13 mouse cellular contexts compared by ENCODE assay signal in the genomic region with DNA sequence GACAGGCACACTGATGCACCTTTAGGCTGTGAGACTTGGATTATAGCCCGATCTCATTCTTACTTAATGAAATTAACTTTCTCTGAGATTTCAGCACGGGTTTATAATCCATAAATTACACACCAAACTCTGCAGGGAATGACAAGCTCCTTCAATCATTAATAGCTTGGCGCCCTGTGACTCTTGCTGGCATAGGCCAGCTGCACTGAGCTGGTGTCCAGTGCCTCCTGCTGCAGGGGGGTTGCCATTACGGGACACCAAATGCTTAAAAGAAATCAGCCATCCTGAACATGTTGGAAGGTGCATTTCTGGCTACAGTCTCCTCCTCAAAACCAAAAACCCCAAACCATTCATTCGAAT.
DNase-seq lines count a peak whose midpoint lies in the region; ATAC-seq lines count a peak whose summit lies in the region.
"Had no signal": no experiment of that assay in that cellular context is flagged by ENCODE, and none has a peak within 500 bp of the region (broad histone marks: within the 10 kb centered on the region; RNA-seq: fewer than 3 reads in every experiment).

No protein-coding gene starts in this region.

- no peak overlapping the region for H3K4me3 ChIP-seq in forebrain, embryonic 10.5 days
- no peak overlapping the region for H3K4me3 ChIP-seq in forebrain, embryonic 14.5 days (ENCODE audit: low read depth, low read length)
- H3K4me3 ChIP-seq in midbrain, embryonic 10.5 days, result no peak overlapping the region
- no peak overlapping the region for H3K4me3 ChIP-seq in midbrain, embryonic 15.5 days
- H3K4me3 ChIP-seq in heart, embryonic 10.5 days, result no peak overlapping the region
- H3K4me3 ChIP-seq: embryonic facial prominence, embryonic 13.5 days had no signal

- no peak for ATAC-seq in forebrain, embryonic 14.5 days
- no peak for ATAC-seq in midbrain, embryonic 15.5 days (replicated peaks)
- ATAC-seq: liver, postnatal 0 days had no signal

- H3K9me3 ChIP-seq in forebrain, embryonic 10.5 days, result no peaks in the 10 kb centered on the region
- H3K9me3 ChIP-seq in forebrain, embryonic 14.5 days (replicated peaks; ENCODE audit: control insufficient read depth, low read length), result no peaks in the 10 kb centered on the region
- H3K9me3 ChIP-seq in midbrain, embryonic 10.5 days (replicated peaks), result no peaks in the 10 kb centered on the region
- H3K9me3 ChIP-seq in midbrain, embryonic 15.5 days, result no peaks in the 10 kb centered on the region
- no peaks in the 10 kb centered on the region for H3K9me3 ChIP-seq in heart, embryonic 10.5 days
- H3K9me3 ChIP-seq: embryonic facial prominence, embryonic 13.5 days had no signal

- H3K36me3 ChIP-seq in forebrain, embryonic 10.5 days (replicated peaks), result peaks cover 33% of the 10 kb centered on the region
- peaks cover 3% of the 10 kb centered on the region; the same call in 1 of the 2 replicates for H3K36me3 ChIP-seq in forebrain, embryonic 14.5 days (ENCODE audit: control insufficient read depth, insufficient read depth, low read length)
- peaks cover 39% of the 10 kb centered on the region for H3K36me3 ChIP-seq in midbrain, embryonic 10.5 days
- H3K36me3 ChIP-seq in midbrain, embryonic 15.5 days (replicated peaks), result no peaks in the 10 kb centered on the region
- peaks cover 23% of the 10 kb centered on the region for H3K36me3 ChIP-seq in heart, embryonic 10.5 days

- no peak overlapping the region for H3K4me2 ChIP-seq in forebrain, embryonic 14.5 days (ENCODE audit: low read length)
- H3K4me2 ChIP-seq in midbrain, embryonic 15.5 days, result no peak overlapping the region
- H3K4me2 ChIP-seq: embryonic facial prominence, embryonic 13.5 days had no signal

- no peak for DNase-seq in forebrain, embryonic 10.5 days (ENCODE audit: extremely low spot score, low spot score)
- DNase-seq in forebrain, embryonic 14.5 days (ENCODE audit: low spot score), result no peak
- no peak for DNase-seq in midbrain, embryonic 10.5 days (ENCODE audit: low spot score)
- DNase-seq in kidney, adult 9 months, result peak; percentile 82
- no peak for DNase-seq in ovary, adult 18-20 months (ENCODE audit: low spot score)
- no peak for DNase-seq in spleen, postnatal 10 days (ENCODE audit: low spot score in 2 of 2)
- no peak for DNase-seq in heart, embryonic 10.5 days (ENCODE audit: low spot score)
- DNase-seq: heart, adult 11 months; heart, postnatal 4 days; liver, postnatal 0 days; right cerebral cortex, postnatal 4 days had no signal

- no peak overlapping the region for H3K9ac ChIP-seq in forebrain, embryonic 14.5 days (ENCODE audit: low read length)
- no peak overlapping the region for H3K9ac ChIP-seq in midbrain, embryonic 15.5 days
- H3K9ac ChIP-seq: embryonic facial prominence, embryonic 13.5 days; liver, postnatal 0 days had no signal

- WGBS in forebrain, embryonic 10.5 days, result 87% methylated on average over 5 of the region's 5 CpGs
- WGBS in forebrain, embryonic 14.5 days, result 79% methylated on average over 5 of the region's 5 CpGs
- 90% methylated on average over 5 of the region's 5 CpGs for WGBS in midbrain, embryonic 10.5 days
- 64% methylated on average over 5 of the region's 5 CpGs for WGBS in midbrain, embryonic 15.5 days
- WGBS in heart, embryonic 10.5 days, result 85% methylated on average over 5 of the region's 5 CpGs

- H3K27me3 ChIP-seq in forebrain, embryonic 10.5 days (ENCODE audit: poor library complexity, severe bottlenecking), result no peaks in the 10 kb centered on the region
- H3K27me3 ChIP-seq in forebrain, embryonic 14.5 days (replicated peaks; ENCODE audit: control insufficient read depth, insufficient read depth, low read length), result no peaks in the 10 kb centered on the region
- H3K27me3 ChIP-seq in midbrain, embryonic 10.5 days (ENCODE audit: low read depth, poor library complexity, severe bottlenecking), result no peaks in the 10 kb centered on the region
- H3K27me3 ChIP-seq in midbrain, embryonic 15.5 days (replicated peaks), result no peaks in the 10 kb centered on the region
- no peaks in the 10 kb centered on the region for H3K27me3 ChIP-seq in heart, embryonic 10.5 days (ENCODE audit: insufficient read depth, poor library complexity, severe bottlenecking)
- H3K27me3 ChIP-seq: embryonic facial prominence, embryonic 13.5 days had no signal

- peak overlapping the region; percentile 58; the same call in 1 of the 2 replicates for H3K27ac ChIP-seq in forebrain, embryonic 10.5 days
- H3K27ac ChIP-seq in forebrain, embryonic 14.5 days (ENCODE audit: low read depth, low read length), result no peak overlapping the region
- H3K27ac ChIP-seq in midbrain, embryonic 10.5 days (replicated peaks), result peak overlapping the region; percentile 33; the same call in 1 of the 2 replicates
- no peak overlapping the region for H3K27ac ChIP-seq in midbrain, embryonic 15.5 days
- no peak overlapping the region for H3K27ac ChIP-seq in heart, embryonic 10.5 days
- H3K27ac ChIP-seq: embryonic facial prominence, embryonic 13.5 days had no signal

- peaks cover 28% of the 10 kb centered on the region for H3K4me1 ChIP-seq in forebrain, embryonic 10.5 days
- H3K4me1 ChIP-seq in forebrain, embryonic 14.5 days (ENCODE audit: control insufficient read depth, insufficient read depth, low read length), result no peaks in the 10 kb centered on the region; the same call in 1 of the 2 replicates
- peaks cover 19% of the 10 kb centered on the region for H3K4me1 ChIP-seq in midbrain, embryonic 10.5 days
- H3K4me1 ChIP-seq in midbrain, embryonic 15.5 days, result 0 out of 2 replicates have a peak, but pooled peaks cover 3% of the 10 kb centered on the region
- peaks cover 17% of the 10 kb centered on the region for H3K4me1 ChIP-seq in heart, embryonic 10.5 days

Comparison
In these comparisons a context has a peak if more than half of its experiments do, and no peak if none do; other contexts are left out.
1. H3K27ac ChIP-seq: peak in forebrain, embryonic 10.5 days (single experiment) and midbrain, embryonic 10.5 days (single experiment); none in forebrain, embryonic 14.5 days (single experiment), midbrain, embryonic 15.5 days (single experiment) and heart, embryonic 10.5 days (single experiment).